Mouse (Mus musculus) WW6 (cell line): ENCODE results near the gene Bsg.

ENCODE experiments used
- DNase-seq: peaks from one replicate; pipeline ENCODE4 v3.0.0-alpha.2; 2013; ENCODE audit warnings: low read depth, low spot score

The Bsg gene

DNA sequence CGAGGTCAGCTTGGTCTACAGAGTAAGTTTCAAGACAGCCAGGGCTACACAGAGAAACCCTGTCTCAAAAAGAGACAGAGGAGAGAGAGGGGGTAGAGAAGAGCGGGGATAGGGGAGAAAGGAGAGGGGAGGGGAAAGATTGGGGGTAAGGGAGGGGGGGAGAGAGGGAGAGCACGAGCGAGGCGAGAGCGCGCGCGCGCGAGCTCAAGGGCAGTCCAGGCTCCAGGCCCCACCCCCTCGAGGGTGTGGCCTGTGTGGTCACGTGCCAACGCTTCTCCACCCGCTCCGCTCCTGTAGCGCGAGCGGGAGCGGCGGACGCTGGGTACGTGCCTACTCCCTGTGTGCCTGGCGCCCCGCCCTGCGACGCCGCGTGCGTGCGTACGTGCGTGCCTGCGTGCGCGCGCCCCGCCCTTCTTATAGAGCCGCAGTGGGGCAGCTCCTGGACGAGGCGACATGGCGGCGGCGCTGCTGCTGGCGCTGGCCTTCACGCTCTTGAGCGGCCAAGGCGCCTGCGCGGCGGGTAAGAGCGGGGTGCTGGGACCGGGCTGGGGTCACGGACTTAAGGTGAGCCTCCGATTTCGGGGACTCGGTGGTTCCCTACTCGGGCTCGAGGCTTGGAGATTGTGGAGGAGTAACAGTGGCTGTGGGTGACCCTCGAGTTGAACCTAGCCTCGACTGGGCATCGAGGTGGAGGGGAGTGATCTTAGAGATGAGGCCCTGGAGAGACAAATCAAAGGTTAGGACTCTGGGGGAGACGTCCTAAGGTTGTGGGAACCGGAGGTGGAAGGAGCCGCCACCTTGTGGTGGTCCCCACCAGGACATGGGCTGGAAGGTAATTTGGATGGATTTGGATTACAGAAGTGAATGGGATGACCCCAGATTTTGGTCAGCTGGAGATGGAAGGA is at the start of gene Bsg:
Bsg (plus strand) TSS at position 427 of the 905 bp plus-strand sequence.
- DNase-seq, result peak; percentile 99

- no peak for DNase-seq
Measured at GRCm38 (mm10) chr10:79654946-79655395, 49.3 kb upstream of the Bsg start.

DNA sequence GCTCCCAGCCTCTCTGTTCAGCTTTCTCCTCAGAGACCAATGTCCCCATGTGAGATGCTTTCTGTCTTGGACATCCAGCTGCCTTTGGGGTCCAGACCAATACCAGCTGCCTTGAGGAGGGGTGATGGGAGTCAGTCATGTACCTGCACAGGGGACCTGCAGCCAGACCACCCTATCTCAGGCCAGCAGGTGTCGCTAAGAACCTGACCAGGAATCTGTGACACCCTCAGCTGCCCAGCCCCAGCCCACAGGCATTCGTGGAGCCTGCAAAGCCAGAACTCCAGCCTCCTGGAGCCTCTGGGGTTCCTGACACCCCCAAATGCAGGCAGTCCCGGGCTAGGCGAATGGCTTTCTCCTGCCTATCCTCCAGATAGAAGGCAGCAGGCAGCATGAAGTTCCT is 45.5 kb upstream of the Bsg start:
- no peak for DNase-seq

- no peak for DNase-seq
Measured at GRCm38 (mm10) chr10:79660298-79660697, 44.0 kb upstream of the Bsg start.

- no peak for DNase-seq
Measured at GRCm38 (mm10) chr10:79661861-79662260, 42.4 kb upstream of the Bsg start.

DNA sequence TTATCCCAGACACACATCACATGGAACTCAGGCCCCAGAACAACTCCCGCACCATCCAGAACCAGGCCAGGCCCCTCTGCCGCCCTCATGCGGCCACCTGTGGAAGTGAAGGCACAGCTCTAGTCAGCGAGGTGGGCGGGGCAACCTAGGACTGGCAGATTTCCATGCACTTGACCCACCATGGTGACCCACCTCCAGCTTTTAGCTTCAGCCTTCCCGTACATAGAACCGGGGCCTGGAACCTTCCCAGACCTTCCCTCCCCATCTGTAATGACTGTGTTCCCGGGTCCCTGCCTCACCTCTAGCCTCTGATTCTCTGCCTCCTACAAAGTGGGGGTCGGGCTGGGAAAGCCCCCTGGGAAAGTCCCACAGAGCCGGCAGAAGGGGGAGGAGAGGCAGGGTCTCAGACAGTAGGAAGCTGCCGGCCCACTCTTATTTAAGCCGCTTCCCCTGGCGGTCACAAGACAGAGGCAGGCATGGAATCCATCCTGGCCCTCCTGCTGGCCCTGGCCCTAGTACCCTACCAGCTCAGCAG is 40.1 kb upstream of the Bsg start, which contains the start of gene Madcam1:
Madcam1 (plus strand) TSS at position 429 of the 535 bp plus-strand sequence.
- DNase-seq, result peak; percentile 79

DNA sequence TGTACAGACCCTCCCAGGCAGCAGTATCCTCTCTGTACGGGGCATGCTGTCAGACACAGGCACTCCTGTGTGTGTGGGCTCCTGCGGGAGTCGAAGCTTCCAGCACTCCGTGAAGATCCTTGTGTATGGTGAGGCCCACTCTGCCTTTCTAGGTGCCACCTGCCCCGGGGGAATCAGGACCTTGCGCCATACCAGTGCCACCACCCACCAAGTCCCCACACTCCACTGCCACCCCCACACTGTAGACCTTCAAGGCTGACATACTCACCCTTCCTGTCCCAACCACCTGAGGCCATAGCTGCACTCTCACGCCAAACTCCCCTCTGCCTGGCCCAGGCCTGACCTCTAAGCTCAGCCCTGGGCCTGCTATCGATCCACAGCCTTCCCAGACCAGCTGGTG is 39.2 kb upstream of the Bsg start:
- DNase-seq, result no peak

- DNase-seq, result no peak
Measured at GRCm38 (mm10) chr10:79666493-79666892, 37.8 kb upstream of the Bsg start.

- DNase-seq, result no peak
Measured at GRCm38 (mm10) chr10:79668076-79668475, 36.2 kb upstream of the Bsg start.

DNA sequence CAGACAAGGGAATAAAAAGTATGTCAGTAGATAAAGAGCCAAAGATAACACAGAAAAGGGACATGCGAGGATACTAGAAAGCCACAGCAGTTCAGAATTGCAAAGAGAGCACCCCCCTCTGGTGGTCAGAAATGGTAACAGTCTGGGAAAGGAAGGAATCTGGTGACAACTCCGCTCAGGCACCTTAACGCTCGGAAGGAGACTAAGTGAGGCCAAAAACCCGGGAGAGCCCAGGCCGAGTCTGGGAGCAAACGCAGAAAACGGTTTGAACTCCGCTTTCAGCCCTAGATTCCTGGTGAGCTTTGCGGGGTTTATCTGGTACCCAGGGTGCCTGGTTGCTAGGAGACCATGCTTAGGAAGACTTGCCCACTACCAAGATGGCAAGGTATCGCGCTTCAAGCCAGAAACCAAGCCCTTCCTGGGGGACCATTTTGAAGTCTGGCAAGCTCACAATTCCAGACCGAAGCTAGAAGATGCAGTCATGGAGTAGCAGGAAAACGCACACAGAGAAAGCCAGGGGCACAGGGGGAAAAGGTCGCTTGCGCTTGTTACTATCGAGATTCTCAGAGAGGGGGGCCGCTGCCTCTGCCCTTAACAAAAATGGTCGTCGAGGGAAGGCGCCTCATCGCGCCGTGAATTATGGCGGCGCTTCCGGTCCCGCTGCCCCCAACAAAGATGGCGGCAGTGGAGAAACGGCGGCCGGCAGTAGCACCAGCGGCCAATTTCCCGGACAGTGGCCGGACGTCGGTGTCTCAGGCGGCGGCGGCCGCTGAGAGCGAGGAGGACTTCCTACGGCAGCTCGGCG is 35.3 kb upstream of the Bsg start, which contains the start of gene Tpgs1:
Tpgs1 (plus strand) TSS at position 599 of the 805 bp plus-strand sequence.
- DNase-seq, result peak; percentile 77

DNA sequence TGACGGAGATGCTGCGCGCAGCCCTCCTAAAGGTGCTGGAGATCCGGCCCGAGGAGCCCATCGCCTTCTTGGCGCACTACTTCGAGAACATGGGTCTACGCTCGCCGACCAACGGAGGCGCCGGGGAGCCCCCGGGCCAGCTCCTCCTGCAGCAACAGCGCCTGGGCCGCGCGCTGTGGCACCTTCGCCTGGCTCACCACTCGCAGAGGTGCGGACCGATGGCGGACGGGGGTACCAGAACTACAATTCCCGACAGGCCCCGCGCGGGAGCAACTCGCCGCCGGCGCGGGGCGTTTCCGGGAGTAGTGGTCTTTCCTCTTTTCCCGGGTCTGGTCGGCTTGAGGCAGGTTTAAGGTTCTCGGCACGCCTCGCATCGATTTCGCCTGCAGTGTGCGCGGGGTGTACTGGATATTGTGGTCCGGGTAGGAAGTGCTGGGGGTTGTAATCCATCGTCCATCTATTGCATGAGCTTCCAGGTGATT is 34.7 kb upstream of the Bsg start:
- no peak for DNase-seq

GRCm38 (mm10) chr10:79670071-79670888 is 34.0 kb upstream of the Bsg start:
- no peak for DNase-seq

DNA sequence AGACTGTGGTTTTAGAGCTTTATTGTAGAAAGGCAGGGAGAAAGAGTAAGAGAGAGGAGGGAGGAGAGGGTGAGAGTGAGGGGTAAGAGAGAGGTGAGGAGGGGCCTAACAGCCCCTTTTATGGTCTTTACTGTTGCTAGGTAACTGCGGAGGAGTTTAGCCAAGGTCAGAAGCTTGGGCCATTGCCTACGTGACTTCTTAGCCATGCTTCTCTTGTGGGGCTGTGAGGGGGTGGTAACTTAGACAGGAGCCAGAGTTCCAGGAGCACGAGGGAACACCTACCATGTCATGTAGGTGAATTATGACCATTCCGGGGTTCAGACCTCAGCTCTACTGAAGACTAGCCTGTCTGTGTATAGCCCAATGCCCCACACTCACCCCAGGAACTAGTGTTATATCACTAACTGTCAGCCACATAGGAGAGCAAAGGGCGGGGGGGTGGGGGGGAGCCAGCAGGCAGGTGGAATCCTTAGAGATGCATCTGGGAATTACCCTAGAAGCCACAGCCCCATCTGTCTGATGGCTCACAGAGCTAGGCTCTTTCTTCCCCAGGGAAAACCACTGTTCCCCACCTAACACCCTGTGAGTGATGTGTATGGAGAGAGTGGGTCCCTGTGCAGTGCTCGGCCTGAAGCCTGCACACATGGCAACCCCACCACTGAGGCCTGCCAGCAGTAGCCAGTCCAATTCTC is 32.7 kb upstream of the Bsg start:
- no peak for DNase-seq

GRCm38 (mm10) chr10:79672088-79672455 is 32.2 kb upstream of the Bsg start:
- no peak for DNase-seq

- DNase-seq, result no peak
Measured at GRCm38 (mm10) chr10:79673054-79673453, 31.2 kb upstream of the Bsg start.

- no peak for DNase-seq
Measured at GRCm38 (mm10) chr10:79675346-79676035, 28.8 kb upstream of the Bsg start.

DNA sequence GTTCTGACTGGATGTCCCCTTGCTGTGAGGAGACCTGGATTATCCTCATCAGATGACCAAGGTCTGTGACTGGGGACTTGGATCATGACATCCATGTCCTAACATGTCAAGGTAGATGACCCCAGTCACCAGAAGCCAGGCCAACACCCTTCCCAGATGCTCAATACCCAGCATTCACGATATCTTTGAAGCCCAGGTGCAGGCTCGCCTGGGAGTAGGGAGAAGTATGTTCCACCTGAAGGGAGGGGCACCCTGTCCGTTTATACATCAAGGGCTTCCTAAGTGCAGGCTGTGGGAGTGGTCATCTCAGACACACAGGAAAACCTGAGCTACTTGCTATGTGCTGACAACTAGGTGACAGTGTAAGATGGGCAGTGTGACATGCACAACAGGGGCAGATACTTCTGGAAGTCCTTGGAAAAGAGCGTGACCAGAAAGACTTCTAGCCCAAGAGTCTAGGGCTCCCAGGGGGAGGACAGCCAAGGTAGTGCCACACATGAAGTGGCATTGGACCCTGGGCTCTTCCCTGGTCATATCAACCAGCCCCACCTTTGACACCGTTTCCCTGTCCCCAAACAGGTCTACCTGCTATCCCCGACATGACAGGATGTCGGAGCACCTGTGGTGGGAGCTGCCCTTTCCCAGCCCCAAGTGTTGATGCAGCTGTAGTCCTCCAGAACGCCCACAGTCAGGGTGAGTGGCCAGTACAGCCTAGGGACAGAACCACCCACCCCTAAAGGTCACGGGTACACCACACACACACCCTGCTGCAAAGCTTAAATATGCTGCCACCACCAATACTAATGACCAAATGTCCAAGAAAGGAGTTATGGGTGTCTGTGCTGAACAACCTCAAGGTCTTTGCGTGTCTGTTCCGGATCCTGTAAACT is 23.4 kb upstream of the Bsg start:
- DNase-seq, result no peak

DNA sequence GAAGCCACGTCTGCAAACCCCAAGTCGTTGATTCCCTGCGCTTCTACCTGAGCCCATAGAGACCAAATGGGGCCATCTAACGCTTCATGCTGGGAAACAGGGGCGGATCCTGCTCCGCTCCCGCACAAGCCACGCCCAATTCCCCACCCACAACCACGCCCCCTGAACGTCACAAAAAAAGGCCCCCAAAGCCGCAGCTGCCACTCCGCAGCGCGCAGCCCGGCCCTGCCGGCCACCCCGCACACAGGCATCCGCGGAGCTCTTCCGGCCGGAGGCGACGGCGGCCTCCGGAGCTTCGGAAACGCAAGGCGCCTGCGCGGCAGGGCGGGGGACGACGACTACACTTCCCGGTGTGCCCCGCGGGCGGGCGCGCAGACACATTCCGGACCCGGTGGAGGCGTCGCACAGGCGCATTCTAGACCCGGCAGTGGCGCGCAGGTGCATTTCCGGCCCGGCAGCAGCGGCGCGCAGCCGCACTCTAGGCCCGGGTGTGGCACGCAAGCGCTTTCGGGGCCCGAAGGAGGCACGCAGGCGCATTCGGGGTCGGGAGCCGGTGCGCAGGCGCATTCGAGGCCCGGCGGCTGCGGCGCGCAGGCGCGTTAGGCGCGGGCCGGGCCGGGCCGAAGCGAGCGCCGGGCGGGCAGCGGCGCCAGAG is 22.6 kb upstream of the Bsg start, which contains the start of gene Cdc34:
Cdc34 (plus strand) TSS at position 605 of the 655 bp plus-strand sequence.
- peak; percentile 97 for DNase-seq
